Mouse (Mus musculus): ENCODE data around the gene Tbc1d7. TPM values are rescaled to one million over a fixed set of nuclear protein-coding genes. Genes with fewer than 3 reads are reported as not detected.
A peak's percentile ranks its signal among the peaks of the same experiment; 100 is the strongest.

The Tbc1d7 gene
- polyA plus RNA-seq, 1 experiment, result 18.1 TPM

- no peak overlapping the region for H3K27ac ChIP-seq (ENCODE audit: control insufficient read depth, insufficient read depth, low read depth, low read length)
- no peak overlapping the region for H3K4me3 ChIP-seq (ENCODE audit: control insufficient read depth, low read depth, low read length)
- no peaks in the 10 kb centered on the region for H3K27me3 ChIP-seq (ENCODE audit: control insufficient read depth, insufficient read depth, low read length)
- no peaks in the 10 kb centered on the region for H3K36me3 ChIP-seq (ENCODE audit: control insufficient read depth, insufficient read depth, low read length)
- TF ChIP-seq POLR2A (IDR thresholded peaks at IDR 0.05; ENCODE audit: control insufficient read depth, low read depth, low read length), result no peak
- TF ChIP-seq CTCF (IDR thresholded peaks at IDR 0.05; ENCODE audit: control insufficient read depth, insufficient read depth, insufficient replicate concordance, low read depth, low read length), result no peak
- H3K4me1 ChIP-seq (ENCODE audit: control insufficient read depth, insufficient read depth, low read length), result no peaks in the 10 kb centered on the region
Observed at GRCm38 (mm10) chr13:43144720-43145418, 26.4 kb downstream of the Tbc1d7 start.

- no peaks in the 10 kb centered on the region; the same call in 1 of the 2 replicates for H3K4me1 ChIP-seq (ENCODE audit: control insufficient read depth, insufficient read depth, low read length)
- TF ChIP-seq CTCF (IDR thresholded peaks at IDR 0.05; ENCODE audit: control insufficient read depth, insufficient read depth, insufficient replicate concordance, low read depth, low read length) (no peak), POLR2A (IDR thresholded peaks at IDR 0.05; ENCODE audit: control insufficient read depth, low read depth, low read length) (no peak)
- H3K27ac ChIP-seq (ENCODE audit: control insufficient read depth, insufficient read depth, low read depth, low read length), result no peak overlapping the region
- no peak overlapping the region for H3K4me3 ChIP-seq (ENCODE audit: control insufficient read depth, low read depth, low read length)
- no peaks in the 10 kb centered on the region for H3K36me3 ChIP-seq (ENCODE audit: control insufficient read depth, insufficient read depth, low read length)
- no peaks in the 10 kb centered on the region for H3K27me3 ChIP-seq (ENCODE audit: control insufficient read depth, insufficient read depth, low read length)
Observed at GRCm38 (mm10) chr13:43134468-43134867, 36.8 kb downstream of the Tbc1d7 start.

GRCm38 (mm10) chr13:43133400-43133799 lies 37.9 kb downstream of the Tbc1d7 start:
- TF ChIP-seq POLR2A (IDR thresholded peaks at IDR 0.05; ENCODE audit: control insufficient read depth, low read depth, low read length), result no peak
- TF ChIP-seq CTCF (IDR thresholded peaks at IDR 0.05; ENCODE audit: control insufficient read depth, insufficient read depth, insufficient replicate concordance, low read depth, low read length), result no peak
- Histone ChIP-seq H3K4me1 (ENCODE audit: control insufficient read depth, insufficient read depth, low read length) (no peaks in the 10 kb centered on the region; the same call in 1 of the 2 replicates), H3K4me3 (ENCODE audit: control insufficient read depth, low read depth, low read length) (no peak overlapping the region), H3K36me3 (ENCODE audit: control insufficient read depth, insufficient read depth, low read length) (no peaks in the 10 kb centered on the region), H3K27ac (ENCODE audit: control insufficient read depth, insufficient read depth, low read depth, low read length) (no peak overlapping the region; the same call in 1 of the 2 replicates), H3K27me3 (ENCODE audit: control insufficient read depth, insufficient read depth, low read length) (no peaks in the 10 kb centered on the region)

DNA sequence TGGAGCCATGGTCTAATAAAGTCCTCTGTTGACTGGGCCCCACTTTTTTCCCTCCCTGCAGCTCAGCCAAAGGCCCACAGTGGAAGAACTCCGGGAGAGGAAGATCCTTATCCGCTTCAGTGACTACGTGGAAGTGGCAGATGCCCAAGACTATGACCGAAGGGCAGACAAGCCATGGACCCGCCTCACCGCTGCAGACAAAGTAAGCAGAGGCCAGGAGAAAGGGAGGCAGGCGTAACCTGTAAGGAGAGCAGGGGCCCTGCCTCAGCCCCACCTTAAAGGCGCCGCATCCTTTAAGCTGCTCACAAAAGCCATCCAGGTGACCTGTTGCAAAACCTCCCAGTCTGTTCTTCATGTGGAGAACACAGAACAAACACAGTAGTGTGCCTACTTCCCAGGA lies 38.4 kb downstream of the Tbc1d7 start:
- Histone ChIP-seq H3K27ac (ENCODE audit: control insufficient read depth, insufficient read depth, low read depth, low read length) (no peak overlapping the region), H3K36me3 (ENCODE audit: control insufficient read depth, insufficient read depth, low read length) (no peaks in the 10 kb centered on the region), H3K4me1 (ENCODE audit: control insufficient read depth, insufficient read depth, low read length) (no peaks in the 10 kb centered on the region; the same call in 1 of the 2 replicates), H3K4me3 (ENCODE audit: control insufficient read depth, low read depth, low read length) (no peak overlapping the region), H3K27me3 (ENCODE audit: control insufficient read depth, insufficient read depth, low read length) (no peaks in the 10 kb centered on the region)
- TF ChIP-seq CTCF (IDR thresholded peaks at IDR 0.05; ENCODE audit: control insufficient read depth, insufficient read depth, insufficient replicate concordance, low read depth, low read length), result no peak
- TF ChIP-seq POLR2A (IDR thresholded peaks at IDR 0.05; ENCODE audit: control insufficient read depth, low read depth, low read length), result no peak

DNA sequence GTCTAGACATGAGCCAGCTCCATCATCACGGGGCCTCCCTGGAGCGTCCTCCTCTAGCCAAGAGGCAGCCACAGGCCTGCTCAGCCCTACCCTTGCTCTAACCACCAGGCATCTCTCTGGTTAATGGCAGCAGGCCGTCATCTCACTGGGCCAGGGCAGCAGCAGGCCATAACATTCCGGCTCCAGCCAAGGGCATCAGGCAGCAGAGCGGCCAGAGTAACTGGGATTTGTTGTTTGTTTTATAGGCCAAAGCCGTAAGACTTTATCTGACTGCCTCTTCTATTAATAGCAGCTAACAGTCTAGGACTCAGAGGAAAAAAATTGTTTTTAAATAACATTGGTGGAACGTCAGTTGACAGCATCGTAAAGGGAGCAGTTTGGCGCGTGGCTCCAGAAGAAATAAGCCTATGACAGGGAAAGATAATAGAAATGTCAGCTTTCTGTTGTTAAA lies 39.5 kb downstream of the Tbc1d7 start:
- Histone ChIP-seq H3K4me1 (ENCODE audit: control insufficient read depth, insufficient read depth, low read length) (no peaks in the 10 kb centered on the region; the same call in 1 of the 2 replicates), H3K27ac (ENCODE audit: control insufficient read depth, insufficient read depth, low read depth, low read length) (peak overlapping the region; percentile 57), H3K36me3 (ENCODE audit: control insufficient read depth, insufficient read depth, low read length) (no peaks in the 10 kb centered on the region), H3K27me3 (ENCODE audit: control insufficient read depth, insufficient read depth, low read length) (no peaks in the 10 kb centered on the region), H3K4me3 (ENCODE audit: control insufficient read depth, low read depth, low read length) (no peak overlapping the region)
- TF ChIP-seq CTCF (IDR thresholded peaks at IDR 0.05; ENCODE audit: control insufficient read depth, insufficient read depth, insufficient replicate concordance, low read depth, low read length) (no peak), POLR2A (IDR thresholded peaks at IDR 0.05; ENCODE audit: control insufficient read depth, low read depth, low read length) (no peak)

DNA sequence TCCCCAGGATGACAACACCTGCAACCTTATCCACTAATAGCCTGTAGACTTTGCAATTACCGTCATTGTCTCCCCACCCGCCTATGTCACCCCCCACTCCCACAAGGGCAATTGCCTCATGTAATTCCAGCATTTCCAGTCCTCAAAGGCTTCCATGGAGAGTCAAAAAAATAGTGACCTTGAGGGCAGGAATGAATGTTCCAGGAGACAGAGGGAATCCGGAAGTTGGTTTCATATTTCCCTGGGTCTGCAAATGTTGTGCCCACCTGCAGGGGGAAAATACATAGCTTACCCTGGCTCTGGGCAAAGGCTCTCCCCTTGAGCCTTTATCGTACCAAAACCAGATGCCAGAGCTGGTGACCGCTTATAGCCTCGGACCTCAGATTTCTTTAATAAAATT lies 41.1 kb downstream of the Tbc1d7 start:
- TF ChIP-seq CTCF (IDR thresholded peaks at IDR 0.05; ENCODE audit: control insufficient read depth, insufficient read depth, insufficient replicate concordance, low read depth, low read length) (no peak), POLR2A (IDR thresholded peaks at IDR 0.05; ENCODE audit: control insufficient read depth, low read depth, low read length) (no peak)
- no peaks in the 10 kb centered on the region for H3K27me3 ChIP-seq (ENCODE audit: control insufficient read depth, insufficient read depth, low read length)

GRCm38 (mm10) chr13:43124683-43125074 lies 46.6 kb downstream of the Tbc1d7 start:
- no peaks in the 10 kb centered on the region for H3K36me3 ChIP-seq (ENCODE audit: control insufficient read depth, insufficient read depth, low read length)
- H3K4me1 ChIP-seq (ENCODE audit: control insufficient read depth, insufficient read depth, low read length), result no peaks in the 10 kb centered on the region
- TF ChIP-seq POLR2A (IDR thresholded peaks at IDR 0.05; ENCODE audit: control insufficient read depth, low read depth, low read length) (no peak), CTCF (IDR thresholded peaks at IDR 0.05; ENCODE audit: control insufficient read depth, insufficient read depth, insufficient replicate concordance, low read depth, low read length) (no peak)
- H3K4me3 ChIP-seq (ENCODE audit: control insufficient read depth, low read depth, low read length), result peak overlapping the region; percentile 57
- no peak overlapping the region for H3K27ac ChIP-seq (ENCODE audit: control insufficient read depth, insufficient read depth, low read depth, low read length)
- H3K27me3 ChIP-seq (ENCODE audit: control insufficient read depth, insufficient read depth, low read length), result no peaks in the 10 kb centered on the region

More for the DNA sequence above, 41.1 kb downstream of the Tbc1d7 start:
- no peaks in the 10 kb centered on the region for H3K36me3 ChIP-seq (ENCODE audit: control insufficient read depth, insufficient read depth, low read length)
- H3K27ac ChIP-seq (ENCODE audit: control insufficient read depth, insufficient read depth, low read depth, low read length), result no peak overlapping the region
- H3K4me3 ChIP-seq (ENCODE audit: control insufficient read depth, low read depth, low read length), result no peak overlapping the region
- no peaks in the 10 kb centered on the region; the same call in 1 of the 2 replicates for H3K4me1 ChIP-seq (ENCODE audit: control insufficient read depth, insufficient read depth, low read length)
